Mouse (Mus musculus) embryo, embryonic 10 days (tissue): ENCODE results near the gene Parp16.
"Not testable (repeated sequence)": the region's sequence is repeated elsewhere in the genome, so short reads cannot be mapped to it uniquely, and the experiment has no call there.

Source experiments
- DNase-seq: peaks from one replicate; pipeline ENCODE4 v3.0.0-alpha.2; 2015; ENCODE audit warnings: low spot score

Parp16 gene

GRCm38 (mm10) chr9:65243249-65243648, 48.1 kb downstream of the Parp16 start:
- no peak for DNase-seq

- peak; percentile 25 for DNase-seq
These were observed 49.1 kb downstream of the Parp16 start for GRCm38 (mm10) chr9:65244036-65244806.

- no peak for DNase-seq
These were observed 52.6 kb downstream of the Parp16 start for GRCm38 (mm10) chr9:65247502-65248376.

GRCm38 (mm10) chr9:65248377-65248690, 53.2 kb downstream of the Parp16 start:
- no peak for DNase-seq

- DNase-seq: no peak
These were observed 56.9 kb downstream of the Parp16 start for GRCm38 (mm10) chr9:65252026-65252425.

GRCm38 (mm10) chr9:65255906-65256600, 60.9 kb downstream of the Parp16 start:
- DNase-seq: no peak

DNA sequence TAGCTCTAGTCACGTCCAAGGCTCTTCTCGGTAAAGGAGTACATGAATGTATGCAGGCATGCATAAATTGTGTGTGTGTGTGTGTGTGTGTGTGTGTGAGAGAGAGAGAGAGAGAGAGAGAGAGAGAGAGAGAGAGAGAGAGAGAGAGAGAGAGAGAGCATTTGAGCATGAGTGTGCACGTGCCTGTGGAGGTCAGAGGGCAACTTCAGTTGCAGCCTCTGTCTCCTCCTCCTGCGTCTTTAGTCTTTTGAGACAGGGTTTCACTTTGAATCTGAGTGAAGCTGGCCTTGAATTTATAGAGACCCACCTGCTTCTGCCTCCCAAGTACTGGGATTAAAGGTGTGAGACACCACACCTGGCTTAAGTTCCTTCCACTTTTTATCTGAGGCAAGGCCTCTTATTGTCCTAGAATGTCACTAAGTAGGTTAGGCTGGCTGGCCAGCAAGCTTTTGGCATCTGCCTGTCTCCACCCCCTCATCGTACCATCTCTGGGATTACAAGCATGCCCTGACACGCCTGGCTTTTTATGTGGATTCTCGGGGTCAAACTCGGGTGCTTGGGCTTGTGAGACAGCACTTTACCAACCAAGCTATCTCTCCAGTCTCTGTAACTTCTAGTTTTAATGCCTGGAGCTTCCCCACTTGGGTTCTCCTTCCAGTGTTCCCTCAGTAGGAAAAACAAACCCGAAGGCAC, 62.2 kb downstream of the Parp16 start:
- no peak for DNase-seq

GRCm38 (mm10) chr9:65259366-65259765, 64.2 kb downstream of the Parp16 start:
- no peak for DNase-seq

- DNase-seq: no peak
These were observed 66.6 kb downstream of the Parp16 start for GRCm38 (mm10) chr9:65261591-65262230.

DNA sequence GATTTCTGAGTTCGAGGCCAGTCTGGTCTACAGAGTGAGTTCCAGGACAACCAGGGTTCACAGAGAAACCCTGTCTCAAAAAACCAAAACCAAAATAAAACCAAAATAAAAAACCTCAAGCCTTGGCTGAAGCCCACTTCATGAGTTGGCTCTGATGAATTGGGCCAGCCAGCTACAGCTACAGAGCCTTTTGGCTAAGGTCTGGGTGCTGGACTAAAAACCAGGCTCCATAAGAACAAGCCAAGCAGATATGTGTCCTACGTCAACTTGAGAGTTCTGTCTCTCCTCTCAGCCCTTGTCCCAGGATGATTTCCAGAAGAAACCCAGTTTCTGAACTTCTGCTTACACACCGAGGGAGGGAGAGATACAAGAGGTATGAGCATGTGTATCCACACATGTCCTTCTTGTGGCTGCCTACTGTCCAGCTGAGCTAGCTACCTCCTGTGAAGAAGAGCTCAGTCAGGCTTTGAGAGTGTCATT, 67.5 kb downstream of the Parp16 start:
- no peak for DNase-seq

- no peak for DNase-seq
These were observed 69.8 kb downstream of the Parp16 start, which contains the start of gene Cilp for GRCm38 (mm10) chr9:65264959-65265358. Gene Cilp, plus strand, starts transcription at chr9:65265180.

DNA sequence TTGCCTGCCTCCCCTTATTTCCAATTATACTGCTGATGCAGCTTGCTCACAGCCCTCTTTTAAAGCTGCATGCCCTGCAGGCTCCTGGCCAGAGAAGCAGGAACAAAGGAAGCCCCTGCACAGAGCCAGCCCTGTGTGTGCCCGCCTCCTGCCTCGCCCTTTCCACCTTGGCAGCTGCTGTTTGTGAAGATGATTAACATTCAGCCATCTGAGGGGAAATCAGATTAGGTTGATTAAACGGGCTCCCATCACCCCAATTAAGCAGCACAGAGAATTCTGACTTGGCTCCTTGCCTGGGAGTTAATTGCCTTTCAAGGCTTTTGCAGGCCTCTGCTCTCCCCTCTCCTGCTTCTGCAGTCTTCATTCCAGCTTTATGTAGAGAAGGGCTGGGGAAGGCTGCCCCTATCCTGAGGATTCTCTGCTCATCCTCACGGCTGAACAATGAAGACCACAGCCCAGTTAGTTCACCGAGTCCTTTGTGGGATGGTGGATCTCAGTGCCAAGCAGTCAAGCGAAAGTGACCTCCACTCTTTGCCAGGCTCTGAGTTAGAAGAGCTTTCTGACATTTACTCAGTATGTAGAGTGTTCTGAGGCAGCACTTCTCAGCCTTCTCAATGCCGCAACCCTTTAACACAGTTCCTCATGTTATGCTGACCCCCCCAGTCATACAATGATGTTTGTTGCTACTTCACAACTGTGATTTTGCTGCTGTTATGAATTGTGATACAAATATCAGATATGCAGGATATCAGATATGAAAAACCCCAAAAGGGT, 72.8 kb downstream of the Parp16 start:
- no peak for DNase-seq

DNA sequence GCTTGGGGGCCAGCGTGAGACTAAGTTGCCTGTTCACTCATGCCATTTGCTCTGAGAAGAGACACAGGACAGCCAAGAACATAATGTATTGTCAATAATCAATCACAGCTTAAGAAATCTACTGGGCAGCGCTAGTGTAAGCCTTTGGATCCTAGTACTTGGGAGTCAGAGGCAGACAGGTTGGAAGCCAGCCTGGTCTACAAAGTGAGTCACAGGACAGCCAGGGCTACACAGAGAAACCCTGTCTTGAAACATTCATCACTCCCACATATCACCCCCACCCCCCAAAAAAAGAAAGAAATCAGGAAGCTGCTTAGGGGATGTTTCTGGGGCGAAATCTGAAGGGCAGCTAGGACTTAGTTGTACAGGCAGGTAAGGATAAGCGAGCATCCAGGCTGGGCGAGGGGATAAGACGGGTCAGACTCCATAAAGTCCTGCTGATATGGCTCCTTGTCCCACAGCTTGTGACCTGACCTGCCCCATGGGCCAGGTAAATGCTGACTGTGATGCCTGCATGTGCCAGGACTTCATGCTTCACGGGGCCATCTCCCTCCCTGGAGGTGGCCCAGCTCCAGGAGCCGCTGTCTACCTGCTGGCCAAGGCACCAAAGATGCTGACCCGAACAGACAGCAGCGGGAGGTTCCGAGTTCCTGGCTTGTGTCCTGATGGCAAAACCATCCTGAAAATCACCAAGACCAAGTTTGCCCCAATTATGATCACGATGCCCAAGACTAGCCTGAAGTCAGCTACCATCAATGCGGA, 78.1 kb downstream of the Parp16 start:
- no peak for DNase-seq

GRCm38 (mm10) chr9:65273873-65274272, 78.7 kb downstream of the Parp16 start:
- no peak for DNase-seq

GRCm38 (mm10) chr9:65274851-65275250, 79.7 kb downstream of the Parp16 start:
- not testable (repeated sequence) for DNase-seq

- no peak for DNase-seq
These were observed 80.8 kb downstream of the Parp16 start for GRCm38 (mm10) chr9:65275810-65276530.

- DNase-seq: no peak
These were observed 86.5 kb downstream of the Parp16 start for GRCm38 (mm10) chr9:65281536-65282151.

GRCm38 (mm10) chr9:65283301-65283700, 88.1 kb downstream of the Parp16 start:
- DNase-seq: peak; percentile 80

- not testable (repeated sequence) for DNase-seq
These were observed 93.1 kb downstream of the Parp16 start for GRCm38 (mm10) chr9:65288252-65288651.
